Mouse (Mus musculus) layer of hippocampus, postnatal 14 days (tissue): Measurements from ENCODE around the gene Pnma5. TPM values are rescaled to one million over a fixed set of nuclear protein-coding genes. Genes with fewer than 3 reads are reported as not detected.

Source experiments
- DNase-seq, 2 experiments: peaks; one replicate each; pipeline ENCODE4 v3.0.0; 2021 to 2022; ENCODE audit warnings: low spot score in 2 of 2, mixed read lengths in 1 of 2
- microRNA-seq, 2 experiments: library from miRNA; unstranded; fragments of <30 nt; microRNA quantifications; one replicate each; pipeline ENCODE4 v1.2.0; 2021
- total RNA-seq, 2 experiments: library from RNA; stranded (reverse); gene quantifications; 2 replicates each; pipeline ENCODE4 v1.2.3; 2021

Pnma5 gene
- total RNA-seq, 2 experiments from 2014 or later, result 0.52 to 0.62 TPM

- no peak for DNase-seq
Measured at GRCm38 (mm10) chrX:72986841-72987519, 49.9 kb downstream of the Pnma5 start, which contains the start of gene Zfp185. Gene Zfp185, plus strand, starts transcription at chrX:72987339.

DNA sequence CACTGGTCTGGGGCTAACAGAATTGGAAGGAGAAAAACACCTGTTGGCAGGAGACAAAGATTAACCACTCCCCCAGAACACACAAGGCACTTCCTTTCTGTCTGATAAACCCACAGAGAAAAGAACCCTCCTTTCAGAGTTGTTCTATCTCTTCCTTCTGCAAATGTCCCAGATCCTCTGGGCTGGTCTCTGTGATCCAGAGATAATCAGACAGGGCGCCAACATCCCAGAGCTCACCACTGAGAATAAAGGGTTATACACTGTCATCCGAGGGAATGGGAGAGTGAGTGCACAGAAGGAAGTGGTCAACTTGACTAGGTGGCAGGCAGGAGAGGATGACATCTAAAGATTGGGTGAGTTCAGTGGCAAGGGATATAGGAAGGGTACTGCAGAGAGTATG lies 51.3 kb downstream of the Pnma5 start:
- no peak for DNase-seq

Small RNAs within 50 kb of the gene (microRNA-seq; reads per million reads assigned to microRNA genes)
- gene Mir2137, result 0 to 1.1 reads per million in 2 experiments

Other genes starting within 250 kb of the Pnma5 start
- under 1 TPM; 0.91 to 0.97 TPM for gene Gabrq, start 211.9 kb downstream of the Pnma5 start, total RNA-seq
- 10 to 100 TPM; 46.0 to 51.2 TPM for gene Cetn2, start 118.7 kb downstream of the Pnma5 start, total RNA-seq
- gene Nsdhl, start 118.5 kb downstream of the Pnma5 start, total RNA-seq, result 10 to 100 TPM; 34.6 to 43.2 TPM
- gene Zfp185, start 49.8 kb downstream of the Pnma5 start, total RNA-seq, result 1 to 10 TPM in 1 of 2 experiments, under 1 TPM in 1; 0.83 to 1.6 TPM
- gene Pnma3, start 27.7 kb upstream of the Pnma5 start, total RNA-seq, result 10 to 100 TPM; 18.8 to 28.4 TPM
- gene Xlr4a, start 45.4 kb upstream of the Pnma5 start, total RNA-seq, result 1 to 10 TPM in 1 of 2 experiments, not detected in 1; 1.2 TPM
- gene Xlr3a, start 60.0 kb upstream of the Pnma5 start, total RNA-seq, result 1 to 10 TPM in 1 of 2 experiments, not detected in 1; 4.9 TPM
- 1 to 10 TPM; 1.9 to 5.2 TPM for gene Gm14685, start 79.9 kb upstream of the Pnma5 start, total RNA-seq
- not detected for gene Xlr5b, start 111.7 kb upstream of the Pnma5 start, total RNA-seq
- gene DXBay18, start 112.3 kb upstream of the Pnma5 start, total RNA-seq, result 1 to 10 TPM in 1 of 2 experiments, not detected in 1; 1.9 TPM
- gene Spin2d, start 139.9 kb upstream of the Pnma5 start, total RNA-seq, result not detected
- gene Xlr3b, start 155.1 kb upstream of the Pnma5 start, total RNA-seq, result 10 to 100 TPM in 1 of 2 experiments, 1 to 10 TPM in 1; 1.4 to 14.4 TPM
- gene Xlr4b, start 177.2 kb upstream of the Pnma5 start, total RNA-seq, result 1 to 10 TPM in 1 of 2 experiments, not detected in 1; 1.6 TPM
- gene F8a, start 191.2 kb upstream of the Pnma5 start, total RNA-seq, result 10 to 100 TPM; 16.3 to 16.7 TPM
- 1 to 10 TPM in 1 of 2 experiments, not detected in 1; 1.7 TPM for gene Xlr4c, start 206.0 kb upstream of the Pnma5 start, total RNA-seq
- gene Xlr3c, start 228.3 kb upstream of the Pnma5 start, total RNA-seq, result not detected